Mouse (Mus musculus) liver, adult (tissue): ENCODE results near the gene Ndufv3.

Experiments
- GATA4 ChIP-seq: IDR thresholded peaks from 2 replicates; pipeline ENCODE4 v1.6.1; 2014; ENCODE audit warnings: mild to moderate bottlenecking, low read length; ENCODE audit not compliant: insufficient replicate concordance

Gene Ndufv3

GRCm38 (mm10) chr17:31519946-31520838, at the start of gene Ndufv3, which contains the start of gene Wdr4:
Gene Ndufv3 (plus strand): TSS chr17:31520115.
Gene Wdr4 (minus strand): TSS chr17:31519980.
- no peak for TF ChIP-seq GATA4

GRCm38 (mm10) chr17:31470766-31471418, 49.0 kb upstream of the Ndufv3 start:
- TF ChIP-seq GATA4 = no peak

- no peak for TF ChIP-seq GATA4
These were observed 45.5 kb upstream of the Ndufv3 start for GRCm38 (mm10) chr17:31474388-31474787.

GRCm38 (mm10) chr17:31478606-31479005, 41.3 kb upstream of the Ndufv3 start:
- no peak for TF ChIP-seq GATA4

GRCm38 (mm10) chr17:31479108-31479844, 40.6 kb upstream of the Ndufv3 start:
- no peak for TF ChIP-seq GATA4

- TF ChIP-seq GATA4 = no peak
These were observed 33.2 kb upstream of the Ndufv3 start for GRCm38 (mm10) chr17:31486616-31487198.

GRCm38 (mm10) chr17:31487433-31488060, 32.4 kb upstream of the Ndufv3 start:
- no peak for TF ChIP-seq GATA4

- no peak for TF ChIP-seq GATA4
These were observed 28.6 kb upstream of the Ndufv3 start for GRCm38 (mm10) chr17:31491355-31491754.

GRCm38 (mm10) chr17:31492416-31492815, 27.5 kb upstream of the Ndufv3 start:
- TF ChIP-seq GATA4 = no peak

- TF ChIP-seq GATA4 = no peak
These were observed 24.9 kb upstream of the Ndufv3 start for GRCm38 (mm10) chr17:31494989-31495388.

- no peak for TF ChIP-seq GATA4
These were observed 22.2 kb upstream of the Ndufv3 start for GRCm38 (mm10) chr17:31497726-31498125.

- TF ChIP-seq GATA4 = no peak
These were observed 20.2 kb upstream of the Ndufv3 start for GRCm38 (mm10) chr17:31499725-31500124.

GRCm38 (mm10) chr17:31500416-31500815, 19.5 kb upstream of the Ndufv3 start:
- no peak for TF ChIP-seq GATA4

GRCm38 (mm10) chr17:31500908-31501307, 19.0 kb upstream of the Ndufv3 start:
- TF ChIP-seq GATA4 = no peak
